In the genomic region with DNA sequence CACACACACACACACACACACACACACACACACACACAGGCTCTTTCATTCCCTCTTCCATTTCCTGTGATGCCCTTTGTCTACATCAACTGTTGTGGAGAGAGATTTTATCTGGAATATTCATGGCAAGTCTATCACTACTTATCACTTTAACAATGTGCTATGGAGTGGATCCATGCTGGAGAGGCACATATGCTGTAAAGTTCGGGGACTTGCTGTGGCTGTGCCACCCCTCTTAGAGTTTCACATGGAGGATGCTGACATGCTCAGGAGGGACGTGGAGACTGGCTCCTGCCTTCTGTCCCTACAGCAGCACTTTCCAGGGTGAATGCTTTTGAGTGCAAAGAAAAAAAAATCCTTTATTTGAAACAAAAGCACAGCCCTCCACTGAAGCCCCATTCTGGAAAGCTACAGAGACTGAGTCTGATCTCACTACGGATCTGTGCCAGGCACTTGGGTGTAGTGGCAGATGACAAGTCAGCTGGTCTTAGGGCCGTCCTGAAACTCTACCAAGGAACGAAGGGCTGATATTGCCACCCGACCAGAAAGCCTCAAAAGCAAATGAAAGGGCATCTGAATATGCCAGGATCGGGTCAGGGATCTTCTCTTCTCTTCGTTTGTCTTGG, we compare ENCODE assay signal across 22 mouse cellular contexts.
DNase-seq lines count a peak whose midpoint lies in the region; ATAC-seq and TF ChIP-seq lines count a peak whose summit lies in the region.
"Had no signal": no experiment of that assay in that cellular context is flagged by ENCODE, and none has a peak within 500 bp of the region (broad histone marks: within the 10 kb centered on the region; RNA-seq: fewer than 3 reads in every experiment).

No protein-coding gene starts in this region.

- WGBS in hindbrain, embryonic 10.5 days, result 80% methylated on average over 8 of the region's 8 CpGs
- 67% methylated on average over 8 of the region's 8 CpGs for WGBS in hindbrain, embryonic 14.5 days
- WGBS in lung, embryonic 15.5 days, result 56% methylated on average over 8 of the region's 8 CpGs
- 74% methylated on average over 8 of the region's 8 CpGs for WGBS in lung, adult 2 months

- no peaks in the 10 kb centered on the region for H3K27me3 ChIP-seq in hindbrain, embryonic 10.5 days (ENCODE audit: insufficient read depth, poor library complexity, severe bottlenecking)
- H3K27me3 ChIP-seq in hindbrain, embryonic 14.5 days (ENCODE audit: control insufficient read depth, insufficient read depth, low read length), result no peaks in the 10 kb centered on the region
- no peaks in the 10 kb centered on the region for H3K27me3 ChIP-seq in lung, embryonic 15.5 days
- H3K27me3 ChIP-seq: hindbrain, embryonic 15.5 days; liver, embryonic 13.5 days; neural tube, embryonic 15.5 days; Patski had no signal

- no peak for ATAC-seq in hindbrain, embryonic 14.5 days (ENCODE audit: low FRiP score)
- ATAC-seq in lung, embryonic 15.5 days (ENCODE audit: borderline replicate concordance, extremely low read depth, low FRiP score, low TSS enrichment), result peak; percentile 71; the same call in 1 of the 2 replicates
- ATAC-seq: activated CD4-positive, CD25-positive, alpha-beta regulatory T cell, adult 4 months; intestine, postnatal 0 days; Patski had no signal

- no peak for TF ChIP-seq POLR2A in lung, adult 2 months (IDR thresholded peaks at IDR 0.05; ENCODE audit: borderline replicate concordance, extremely low read depth, low read depth, low read length)

- no peak for DNase-seq in hindbrain, embryonic 10.5 days (ENCODE audit: low spot score)
- DNase-seq in hindbrain, embryonic 14.5 days (ENCODE audit: low spot score), result no peak
- DNase-seq in lung, adult 2 months, result no peak
- peak; percentile 57 for DNase-seq in cerebellum, adult 8-10 months
- peak; percentile 62 to 64 for DNase-seq in cerebellum, postnatal 36 days
- no peak for DNase-seq in adipocyte (ENCODE audit: low spot score)
- DNase-seq: adrenal gland, postnatal 36 days; gastrocnemius, postnatal 14 days; heart, postnatal 10 days; kidney, postnatal 14 days; layer of hippocampus, postnatal 36 days; liver, embryonic 13.5 days; thymus, postnatal 36 days had no signal

- no peak for TF ChIP-seq CTCF in lung, adult 2 months (IDR thresholded peaks at IDR 0.05; ENCODE audit: insufficient read depth, low read length)

- H3K27ac ChIP-seq in hindbrain, embryonic 10.5 days, result 0 out of 2 replicates have a peak overlapping the region, but pooled peaks have one; percentile 30
- H3K27ac ChIP-seq in hindbrain, embryonic 14.5 days, result no peak overlapping the region
- H3K27ac ChIP-seq in lung, embryonic 15.5 days, result peak overlapping the region; percentile 34
- H3K27ac ChIP-seq: heart, embryonic 10.5 days; hindbrain, embryonic 15.5 days; liver, embryonic 13.5 days; macrophage; midbrain, embryonic 12.5 days; neural tube, embryonic 15.5 days had no signal

- H3K4me2 ChIP-seq in hindbrain, embryonic 14.5 days (replicated peaks), result no peak overlapping the region
- H3K4me2 ChIP-seq in lung, embryonic 15.5 days, result no peak overlapping the region
- H3K4me2 ChIP-seq: hindbrain, embryonic 15.5 days; liver, embryonic 13.5 days; midbrain, embryonic 12.5 days; neural tube, embryonic 15.5 days had no signal

- H3K36me3 ChIP-seq in hindbrain, embryonic 10.5 days, result no peaks in the 10 kb centered on the region
- no peaks in the 10 kb centered on the region for H3K36me3 ChIP-seq in hindbrain, embryonic 14.5 days (replicated peaks; ENCODE audit: control insufficient read depth, insufficient read depth)
- no peaks in the 10 kb centered on the region for H3K36me3 ChIP-seq in lung, embryonic 15.5 days
- H3K36me3 ChIP-seq: heart, embryonic 10.5 days; hindbrain, embryonic 15.5 days; liver, embryonic 13.5 days; midbrain, embryonic 12.5 days had no signal

- no peaks in the 10 kb centered on the region for H3K4me1 ChIP-seq in hindbrain, embryonic 10.5 days (replicated peaks)
- H3K4me1 ChIP-seq in hindbrain, embryonic 14.5 days (replicated peaks; ENCODE audit: control insufficient read depth, insufficient read depth, low read length), result no peaks in the 10 kb centered on the region
- H3K4me1 ChIP-seq in lung, embryonic 15.5 days, result 0 out of 2 replicates have a peak, but pooled peaks cover 12% of the 10 kb centered on the region
- H3K4me1 ChIP-seq in lung, adult 2 months (ENCODE audit: control insufficient read depth, insufficient read depth, low read length), result no peaks in the 10 kb centered on the region; the same call in 1 of the 2 replicates
- H3K4me1 ChIP-seq: liver, embryonic 13.5 days; midbrain, embryonic 12.5 days had no signal

- H3K9ac ChIP-seq in hindbrain, embryonic 14.5 days, result no peak overlapping the region
- no peak overlapping the region for H3K9ac ChIP-seq in lung, embryonic 15.5 days
- H3K9ac ChIP-seq: hindbrain, embryonic 15.5 days; liver, embryonic 13.5 days; midbrain, embryonic 12.5 days; neural tube, embryonic 15.5 days had no signal

- no peak overlapping the region for H3K4me3 ChIP-seq in hindbrain, embryonic 10.5 days
- H3K4me3 ChIP-seq in hindbrain, embryonic 14.5 days (replicated peaks; ENCODE audit: low read length), result no peak overlapping the region
- H3K4me3 ChIP-seq in lung, embryonic 15.5 days, result no peak overlapping the region
- no peak overlapping the region for H3K4me3 ChIP-seq in lung, adult 2 months (replicated peaks; ENCODE audit: extremely low read depth, low read depth, low read length)
- H3K4me3 ChIP-seq: heart, embryonic 10.5 days; hindbrain, embryonic 15.5 days; liver, embryonic 13.5 days; midbrain, embryonic 12.5 days; neural tube, embryonic 15.5 days had no signal

- no peaks in the 10 kb centered on the region for H3K9me3 ChIP-seq in hindbrain, embryonic 10.5 days
- H3K9me3 ChIP-seq in hindbrain, embryonic 14.5 days (ENCODE audit: control insufficient read depth, low read length), result no peaks in the 10 kb centered on the region
- H3K9me3 ChIP-seq in lung, embryonic 15.5 days, result no peaks in the 10 kb centered on the region
- H3K9me3 ChIP-seq: heart, embryonic 10.5 days; hindbrain, embryonic 15.5 days; liver, embryonic 13.5 days; midbrain, embryonic 12.5 days; neural tube, embryonic 15.5 days had no signal

Comparison
In these comparisons a context has a peak if more than half of its experiments do, and no peak if none do; other contexts are left out.
1. DNase-seq: peak in cerebellum, adult 8-10 months (single experiment) and cerebellum, postnatal 36 days (2 of 2); none in hindbrain, embryonic 10.5 days (single experiment), hindbrain, embryonic 14.5 days (single experiment), lung, adult 2 months (single experiment) and adipocyte (single experiment).